Mouse (Mus musculus) 416B (cell line): Measurements from ENCODE around the gene Dapp1.
"Not testable (repeated sequence)": the region's sequence is repeated elsewhere in the genome, so short reads cannot be mapped to it uniquely, and the experiment has no call there.

ENCODE experiments used
- DNase-seq: peaks from one replicate; pipeline ENCODE4 v3.0.0; 2011; ENCODE audit warnings: low read depth

The Dapp1 gene

GRCm38 (mm10) chr3:137954256-137954916 lies 27.0 kb downstream of the Dapp1 start:
- DNase-seq = peak; percentile 67

GRCm38 (mm10) chr3:137952914-137953880 lies 28.1 kb downstream of the Dapp1 start:
- DNase-seq = peak; percentile 92

- peak; percentile 96 for DNase-seq
Measured at GRCm38 (mm10) chr3:137952225-137952913, 29.0 kb downstream of the Dapp1 start.

- DNase-seq = no peak
Measured at GRCm38 (mm10) chr3:137951819-137952218, 29.5 kb downstream of the Dapp1 start.

- DNase-seq = not testable (repeated sequence)
Measured at GRCm38 (mm10) chr3:137951302-137951701, 30.0 kb downstream of the Dapp1 start.

- DNase-seq = no peak
Measured at GRCm38 (mm10) chr3:137950191-137950885, 31.0 kb downstream of the Dapp1 start.

GRCm38 (mm10) chr3:137947525-137947924 lies 33.8 kb downstream of the Dapp1 start:
- peak; percentile 65 for DNase-seq

GRCm38 (mm10) chr3:137946827-137947226 lies 34.5 kb downstream of the Dapp1 start:
- DNase-seq = peak; percentile 56

GRCm38 (mm10) chr3:137943737-137944154 lies 37.6 kb downstream of the Dapp1 start:
- DNase-seq = no peak

GRCm38 (mm10) chr3:137942098-137942622 lies 39.2 kb downstream of the Dapp1 start:
- DNase-seq = no peak

GRCm38 (mm10) chr3:137941555-137941954 lies 39.8 kb downstream of the Dapp1 start:
- DNase-seq = no peak

GRCm38 (mm10) chr3:137940757-137941156 lies 40.6 kb downstream of the Dapp1 start:
- peak; percentile 57 for DNase-seq

- DNase-seq = no peak
Measured at GRCm38 (mm10) chr3:137938608-137939007, 42.7 kb downstream of the Dapp1 start.

- no peak for DNase-seq
Measured at GRCm38 (mm10) chr3:137936541-137936940, 44.8 kb downstream of the Dapp1 start.

GRCm38 (mm10) chr3:137935570-137936525 lies 45.5 kb downstream of the Dapp1 start:
- DNase-seq = no peak

GRCm38 (mm10) chr3:137933986-137934385 lies 47.4 kb downstream of the Dapp1 start:
- no peak for DNase-seq

GRCm38 (mm10) chr3:137932748-137933147 lies 48.6 kb downstream of the Dapp1 start:
- no peak for DNase-seq

GRCm38 (mm10) chr3:137929940-137930339 lies 51.4 kb downstream of the Dapp1 start:
- DNase-seq = peak; percentile 77

GRCm38 (mm10) chr3:137927010-137927409 lies 54.3 kb downstream of the Dapp1 start:
- DNase-seq = no peak

- no peak for DNase-seq
Measured at GRCm38 (mm10) chr3:137920594-137920993, 60.8 kb downstream of the Dapp1 start.
